Mouse (Mus musculus): Measurements from ENCODE around the gene Ascc1. TPM values are rescaled to one million over a fixed set of nuclear protein-coding genes. Genes with fewer than 3 reads are reported as not detected.
"Not testable (repeated sequence)": the region's sequence is repeated elsewhere in the genome, so short reads cannot be mapped to it uniquely, and the experiment has no call there.

Gene Ascc1
- polyA plus RNA-seq, 1 experiment from 2014 or later, result 47.3 TPM

GRCm38 (mm10) chr10:59982379-59982873 lies 20.2 kb upstream of the Ascc1 start:
- Histone ChIP-seq H3K4me3 (ENCODE audit: low read length) (no peak overlapping the region), H3K4me1 (ENCODE audit: control insufficient read depth, insufficient read depth, low read length) (peaks cover 22% of the 10 kb centered on the region), H3K27ac (ENCODE audit: low read length) (no peak overlapping the region), H3K36me3 (ENCODE audit: control insufficient read depth, insufficient read depth, low read length) (peaks cover 4% of the 10 kb centered on the region; the same call in 1 of the 2 replicates), H3K9me3 (ENCODE audit: control insufficient read depth, low read length) (no peaks in the 10 kb centered on the region), H3K27me3 (replicated peaks; ENCODE audit: control insufficient read depth, insufficient read depth, low read length) (no peaks in the 10 kb centered on the region), H3K4me2 (ENCODE audit: low read depth, low read length) (no peak overlapping the region), H3K9ac (ENCODE audit: low read depth, low read length) (no peak overlapping the region)
- no peak for ATAC-seq
- 89% methylated on average over 12 of the region's 12 CpGs for WGBS

- Histone ChIP-seq H3K4me3 (ENCODE audit: low read length) (no peak overlapping the region), H3K4me2 (ENCODE audit: low read depth, low read length) (no peak overlapping the region), H3K27me3 (replicated peaks; ENCODE audit: control insufficient read depth, insufficient read depth, low read length) (no peaks in the 10 kb centered on the region), H3K27ac (ENCODE audit: low read length) (no peak overlapping the region), H3K4me1 (ENCODE audit: control insufficient read depth, insufficient read depth, low read length) (no peaks in the 10 kb centered on the region), H3K9me3 (ENCODE audit: control insufficient read depth, low read length) (no peaks in the 10 kb centered on the region), H3K36me3 (ENCODE audit: control insufficient read depth, insufficient read depth, low read length) (peaks cover 19% of the 10 kb centered on the region), H3K9ac (ENCODE audit: low read depth, low read length) (no peak overlapping the region)
- no peak for ATAC-seq
- 71% methylated on average over 4 of the region's 4 CpGs for WGBS
Observed at GRCm38 (mm10) chr10:59988036-59988435, 14.6 kb upstream of the Ascc1 start.

GRCm38 (mm10) chr10:59990393-59990792 lies 12.2 kb upstream of the Ascc1 start:
- no peak overlapping the region for H3K4me2 ChIP-seq (ENCODE audit: low read depth, low read length)
- H3K27me3 ChIP-seq (replicated peaks; ENCODE audit: control insufficient read depth, insufficient read depth, low read length), result no peaks in the 10 kb centered on the region
- ATAC-seq, result no peak
- no peaks in the 10 kb centered on the region for H3K9me3 ChIP-seq (ENCODE audit: control insufficient read depth, low read length)
- H3K4me3 ChIP-seq (ENCODE audit: low read length), result no peak overlapping the region
- H3K36me3 ChIP-seq (ENCODE audit: control insufficient read depth, insufficient read depth, low read length), result peaks cover 27% of the 10 kb centered on the region
- H3K27ac ChIP-seq (ENCODE audit: low read length), result no peak overlapping the region
- WGBS, result 97% methylated on average over 9 of the region's 9 CpGs
- no peaks in the 10 kb centered on the region for H3K4me1 ChIP-seq (ENCODE audit: control insufficient read depth, insufficient read depth, low read length)
- no peak overlapping the region for H3K9ac ChIP-seq (ENCODE audit: low read depth, low read length)

- H3K9ac ChIP-seq (ENCODE audit: low read depth, low read length), result no peak overlapping the region
- H3K4me2 ChIP-seq (ENCODE audit: low read depth, low read length), result no peak overlapping the region
- peaks cover 27% of the 10 kb centered on the region for H3K36me3 ChIP-seq (ENCODE audit: control insufficient read depth, insufficient read depth, low read length)
- no peaks in the 10 kb centered on the region for H3K27me3 ChIP-seq (replicated peaks; ENCODE audit: control insufficient read depth, insufficient read depth, low read length)
- H3K4me3 ChIP-seq (ENCODE audit: low read length), result no peak overlapping the region
- ATAC-seq, result no peak
- H3K27ac ChIP-seq (ENCODE audit: low read length), result no peak overlapping the region
- 76% methylated on average over 9 of the region's 9 CpGs for WGBS
- no peaks in the 10 kb centered on the region for H3K4me1 ChIP-seq (ENCODE audit: control insufficient read depth, insufficient read depth, low read length)
- H3K9me3 ChIP-seq (ENCODE audit: control insufficient read depth, low read length), result no peaks in the 10 kb centered on the region
Observed at GRCm38 (mm10) chr10:59991262-59991880, 11.2 kb upstream of the Ascc1 start.

GRCm38 (mm10) chr10:59992024-59992423 lies 10.6 kb upstream of the Ascc1 start:
- no peaks in the 10 kb centered on the region for H3K4me1 ChIP-seq (ENCODE audit: control insufficient read depth, insufficient read depth, low read length)

GRCm38 (mm10) chr10:59993813-59994212 lies 8.8 kb upstream of the Ascc1 start:
- not testable (repeated sequence) for H3K4me2 ChIP-seq (ENCODE audit: low read depth, low read length); H3K9me3 ChIP-seq (ENCODE audit: control insufficient read depth, low read length); H3K27me3 ChIP-seq (replicated peaks; ENCODE audit: control insufficient read depth, insufficient read depth, low read length); H3K9ac ChIP-seq (ENCODE audit: low read depth, low read length); H3K4me1 ChIP-seq (ENCODE audit: control insufficient read depth, insufficient read depth, low read length); H3K4me3 ChIP-seq (ENCODE audit: low read length); H3K27ac ChIP-seq (ENCODE audit: low read length); ATAC-seq
- peaks cover 16% of the 10 kb centered on the region for H3K36me3 ChIP-seq (ENCODE audit: control insufficient read depth, insufficient read depth, low read length)
- WGBS, result 88% methylated on average over 2 of the region's 3 CpGs

More at GRCm38 (mm10) chr10:59992024-59992423, 10.6 kb upstream of the Ascc1 start:
- H3K9ac ChIP-seq (ENCODE audit: low read depth, low read length), result no peak overlapping the region
- no peak overlapping the region for H3K4me2 ChIP-seq (ENCODE audit: low read depth, low read length)
- H3K9me3 ChIP-seq (ENCODE audit: control insufficient read depth, low read length), result no peaks in the 10 kb centered on the region
- no peak overlapping the region for H3K27ac ChIP-seq (ENCODE audit: low read length)
- 85% methylated on average over 8 of the region's 8 CpGs for WGBS
- peaks cover 26% of the 10 kb centered on the region for H3K36me3 ChIP-seq (ENCODE audit: control insufficient read depth, insufficient read depth, low read length)
- no peaks in the 10 kb centered on the region for H3K27me3 ChIP-seq (replicated peaks; ENCODE audit: control insufficient read depth, insufficient read depth, low read length)
- no peak overlapping the region for H3K4me3 ChIP-seq (ENCODE audit: low read length)
- peak; percentile 31; the same call in 1 of the 2 replicates for ATAC-seq

- no peak for ATAC-seq
Observed at GRCm38 (mm10) chr10:59995889-59996288, 6.7 kb upstream of the Ascc1 start.

GRCm38 (mm10) chr10:59997591-59997990 lies 5.0 kb upstream of the Ascc1 start:
- Histone ChIP-seq H3K4me2 (ENCODE audit: low read depth, low read length) (no peak overlapping the region), H3K4me1 (ENCODE audit: control insufficient read depth, insufficient read depth, low read length) (peaks cover 10% of the 10 kb centered on the region), H3K36me3 (ENCODE audit: control insufficient read depth, insufficient read depth, low read length) (peaks cover 8% of the 10 kb centered on the region), H3K27me3 (replicated peaks; ENCODE audit: control insufficient read depth, insufficient read depth, low read length) (no peaks in the 10 kb centered on the region), H3K4me3 (ENCODE audit: low read length) (no peak overlapping the region), H3K9ac (ENCODE audit: low read depth, low read length) (no peak overlapping the region), H3K9me3 (ENCODE audit: control insufficient read depth, low read length) (no peaks in the 10 kb centered on the region), H3K27ac (ENCODE audit: low read length) (no peak overlapping the region)
- ATAC-seq, result no peak
- 23% methylated on average over 7 of the region's 7 CpGs for whole genome bisulfite sequencing

More at GRCm38 (mm10) chr10:59995889-59996288, 6.7 kb upstream of the Ascc1 start:
- Histone ChIP-seq H3K27me3 (replicated peaks; ENCODE audit: control insufficient read depth, insufficient read depth, low read length) (no peaks in the 10 kb centered on the region), H3K9me3 (ENCODE audit: control insufficient read depth, low read length) (no peaks in the 10 kb centered on the region), H3K36me3 (ENCODE audit: control insufficient read depth, insufficient read depth, low read length) (peaks cover 8% of the 10 kb centered on the region), H3K4me3 (ENCODE audit: low read length) (no peak overlapping the region), H3K9ac (ENCODE audit: low read depth, low read length) (no peak overlapping the region), H3K27ac (ENCODE audit: low read length) (no peak overlapping the region), H3K4me2 (ENCODE audit: low read depth, low read length) (no peak overlapping the region), H3K4me1 (ENCODE audit: control insufficient read depth, insufficient read depth, low read length) (peaks cover under 1% of the 10 kb centered on the region)
- 85% methylated on average over 6 of the region's 6 CpGs for WGBS

- Histone ChIP-seq H3K27me3 (replicated peaks; ENCODE audit: control insufficient read depth, insufficient read depth, low read length) (no peaks in the 10 kb centered on the region), H3K27ac (ENCODE audit: low read length) (no peak overlapping the region), H3K4me2 (ENCODE audit: low read depth, low read length) (no peak overlapping the region), H3K4me1 (ENCODE audit: control insufficient read depth, insufficient read depth, low read length) (peaks cover 13% of the 10 kb centered on the region), H3K9ac (ENCODE audit: low read depth, low read length) (no peak overlapping the region), H3K36me3 (ENCODE audit: control insufficient read depth, insufficient read depth, low read length) (peaks cover 8% of the 10 kb centered on the region), H3K9me3 (ENCODE audit: control insufficient read depth, low read length) (no peaks in the 10 kb centered on the region), H3K4me3 (ENCODE audit: low read length) (no peak overlapping the region)
- WGBS, result 86% methylated on average over 3 of the region's 3 CpGs
- no peak for ATAC-seq
Observed at GRCm38 (mm10) chr10:59999057-59999456, 3.5 kb upstream of the Ascc1 start.
